In genomic region chr7:25314606-25315305, GRCm38 (mm10) we compare ENCODE assay signal across 9 mouse cellular contexts. TPM values are rescaled to one million over a fixed set of nuclear protein-coding genes. Genes with fewer than 3 reads are reported as not detected.
DNase-seq lines count a peak whose midpoint lies in the region; ATAC-seq and TF ChIP-seq lines count a peak whose summit lies in the region.
"Had no signal": no experiment of that assay in that cellular context is flagged by ENCODE, and none has a peak within 500 bp of the region (broad histone marks: within the 10 kb centered on the region; RNA-seq: fewer than 3 reads in every experiment).

No protein-coding gene starts in this region.

- peak overlapping the region; percentile 22; the same call in 1 of the 2 replicates for H3K9ac ChIP-seq in heart, adult 2 months (ENCODE audit: low read depth, low read length)
- peak overlapping the region; percentile 97 for H3K9ac ChIP-seq in ES-Bruce4 (ENCODE audit: low read depth, poor library complexity, severe bottlenecking)
- H3K9ac ChIP-seq in forebrain, embryonic 13.5 days, result peak overlapping the region; percentile 64
- no peak overlapping the region for H3K9ac ChIP-seq in liver, embryonic 15.5 days

- no peaks in the 10 kb centered on the region for H3K36me3 ChIP-seq in heart, adult 2 months (ENCODE audit: control insufficient read depth, insufficient read depth, low read length)
- H3K36me3 ChIP-seq in ES-Bruce4 (ENCODE audit: control insufficient read depth, insufficient read depth, low read length, poor library complexity, severe bottlenecking), result no peaks in the 10 kb centered on the region
- no peaks in the 10 kb centered on the region; the same call in 1 of the 2 replicates for H3K36me3 ChIP-seq in forebrain, embryonic 13.5 days (ENCODE audit: poor library complexity, severe bottlenecking)
- H3K36me3 ChIP-seq in liver, embryonic 15.5 days (replicated peaks), result no peaks in the 10 kb centered on the region

- H3K4me2 ChIP-seq in forebrain, embryonic 13.5 days, result peak overlapping the region; percentile 94
- H3K4me2 ChIP-seq in liver, embryonic 15.5 days, result peak overlapping the region; percentile 89

- TF ChIP-seq CTCF in heart, adult 2 months (IDR thresholded peaks at IDR 0.05), result no peak
- TF ChIP-seq CTCF in ES-Bruce4 (IDR thresholded peaks at IDR 0.05; ENCODE audit: low read depth, low read length), result no peak

- no peaks in the 10 kb centered on the region for H3K9me3 ChIP-seq in ES-Bruce4 (replicated peaks; ENCODE audit: control insufficient read depth, insufficient read depth, low read length, poor library complexity, severe bottlenecking)
- H3K9me3 ChIP-seq in forebrain, embryonic 13.5 days (replicated peaks), result no peaks in the 10 kb centered on the region
- H3K9me3 ChIP-seq in liver, embryonic 15.5 days (replicated peaks), result no peaks in the 10 kb centered on the region

- no peak for ATAC-seq in forebrain, embryonic 13.5 days
- no peak for ATAC-seq in liver, embryonic 15.5 days (ENCODE audit: insufficient read depth)

- no peak overlapping the region for H3K4me3 ChIP-seq in heart, adult 2 months
- H3K4me3 ChIP-seq in ES-Bruce4 (ENCODE audit: low read depth, low read length), result peak overlapping the region; percentile 82
- H3K4me3 ChIP-seq in forebrain, embryonic 13.5 days, result peak overlapping the region; percentile 67
- peak overlapping the region; percentile 39 for H3K4me3 ChIP-seq in liver, embryonic 15.5 days (replicated peaks)

- TF ChIP-seq POLR2A in heart, adult 2 months (IDR thresholded peaks at IDR 0.05; ENCODE audit: insufficient read depth, low read depth, low read length), result no peak
- TF ChIP-seq POLR2A in ES-Bruce4 (IDR thresholded peaks at IDR 0.05; ENCODE audit: insufficient read depth, low read length), result no peak

- WGBS in heart, adult 2 months, result 3% methylated on average over 47 of the region's 51 CpGs
- 1% methylated on average over 47 of the region's 51 CpGs for WGBS in forebrain, embryonic 13.5 days
- WGBS in liver, embryonic 15.5 days (ENCODE audit: insufficient replicate concordance), result 4% methylated on average over 51 of the region's 51 CpGs

- no peak for DNase-seq in heart, adult 2 months
- DNase-seq in heart, postnatal 25 days (ENCODE audit: low spot score), result no peak
- no peak for DNase-seq in c-Kit-positive CD71-positive TER-119-positive erythroid progenitor cells, embryonic 14.5 days (ENCODE audit: low spot score)
- no peak for DNase-seq in adrenal gland, postnatal 25 days
- DNase-seq in urinary bladder, postnatal 14 days (ENCODE audit: low spot score), result no peak

- peaks cover 9% of the 10 kb centered on the region for H3K27me3 ChIP-seq in heart, adult 2 months (ENCODE audit: control insufficient read depth, insufficient read depth, low read length)
- H3K27me3 ChIP-seq in ES-Bruce4 (ENCODE audit: control insufficient read depth, insufficient read depth, low read length, poor library complexity, severe bottlenecking), result no peaks in the 10 kb centered on the region
- peaks cover 54% of the 10 kb centered on the region for H3K27me3 ChIP-seq in forebrain, embryonic 13.5 days
- H3K27me3 ChIP-seq in liver, embryonic 15.5 days, result peaks cover 76% of the 10 kb centered on the region

- no peaks in the 10 kb centered on the region for H3K79me2 ChIP-seq in heart, adult 2 months (replicated peaks; ENCODE audit: control insufficient read depth, insufficient read depth, low read length)

- TF ChIP-seq EP300 in heart, adult 2 months (IDR thresholded peaks at IDR 0.05; ENCODE audit: insufficient read depth, low read depth, low read length), result no peak
- no peak for TF ChIP-seq EP300 in ES-Bruce4 (IDR thresholded peaks at IDR 0.05; ENCODE audit: insufficient read depth, low read depth, low read length)

- intact Hi-C loops in heart, adult 2 months (cut with DNase I), result loop anchor here (5.0 kb wide), 1 partner anchor 83 kb away; the partner anchor contains the start of gene Lipe
- intact Hi-C loops in heart, postnatal 25 days (cut with DNase I), result loop anchor here (2.0 to 5.0 kb wide), 4 partner anchors 16 to 182 kb away; no protein-coding TSS in a partner anchor

- H3K4me1 ChIP-seq in heart, adult 2 months (ENCODE audit: control insufficient read depth, insufficient read depth, low read length), result peaks cover 3% of the 10 kb centered on the region; the same call in 1 of the 2 replicates
- no peaks in the 10 kb centered on the region for H3K4me1 ChIP-seq in ES-Bruce4 (ENCODE audit: control insufficient read depth, insufficient read depth, low read length)
- peaks cover 35% of the 10 kb centered on the region for H3K4me1 ChIP-seq in forebrain, embryonic 13.5 days
- peaks cover 27% of the 10 kb centered on the region for H3K4me1 ChIP-seq in liver, embryonic 15.5 days (replicated peaks)

- no peak overlapping the region for H3K27ac ChIP-seq in heart, adult 2 months
- H3K27ac ChIP-seq in ES-Bruce4 (ENCODE audit: insufficient read depth, low read length), result no peak overlapping the region
- H3K27ac ChIP-seq in forebrain, embryonic 13.5 days, result no peak overlapping the region
- H3K27ac ChIP-seq in liver, embryonic 15.5 days (replicated peaks), result no peak overlapping the region

RNA-seq across cellular contexts. Expression of gene Megf8, which starts 2.2 kb away (rescaled TPM):
- 10 to 100 TPM; 28.9 to 31.7 TPM for total RNA-seq in heart, adult 2 months (2021)
- 21.5 and 24.8 TPM in 2 replicates for polyA plus RNA-seq in heart, adult 2 months (2012; rRNA removed)
- 10 to 100 TPM; 25.1 to 26.6 TPM for total RNA-seq in heart, postnatal 25 days (2021)
- 22.2 and 25.7 TPM in 2 replicates for polyA plus RNA-seq in ES-Bruce4 (2011; ENCODE audit: insufficient read depth, insufficient read length, low read depth, missing spikeins)
- 14.2 and 16.6 TPM in 2 replicates for polyA plus RNA-seq in forebrain, embryonic 13.5 days (2015; fragmentation: Nextera tagmentation; extraction: Ambion mirVana)
- 0.79 and 1.1 TPM in 2 replicates for polyA plus RNA-seq in liver, embryonic 15.5 days (2015; fragmentation: Nextera tagmentation; extraction: Ambion mirVana)
- 56.9 and 77.1 TPM in 2 replicates for total RNA-seq in adrenal gland, postnatal 25 days (2021)

RNA-seq across cellular contexts. Expression of gene Tmem145, which starts 8.8 kb away (rescaled TPM):
- not detected for total RNA-seq in heart, adult 2 months (2021)
- 0.06 TPM in 1 of 2 replicates, not detected in the other for polyA plus RNA-seq in heart, adult 2 months (2012; rRNA removed)
- not detected for total RNA-seq in heart, postnatal 25 days (2021)
- polyA plus RNA-seq in ES-Bruce4 (2011; ENCODE audit: insufficient read depth, insufficient read length, low read depth, missing spikeins), result 2.0 and 2.5 TPM in 2 replicates
- polyA plus RNA-seq in forebrain, embryonic 13.5 days (2015; fragmentation: Nextera tagmentation; extraction: Ambion mirVana), result 14.1 and 16.4 TPM in 2 replicates
- polyA plus RNA-seq in liver, embryonic 15.5 days (2015; fragmentation: Nextera tagmentation; extraction: Ambion mirVana), result 0.09 TPM in 1 of 2 replicates, not detected in the other
- total RNA-seq in adrenal gland, postnatal 25 days (2021), result 1.6 and 3.7 TPM in 2 replicates
- total RNA-seq: common myeloid progenitor, adult 5-6 weeks had no signal

RNA-seq across cellular contexts. Expression of gene Prr19, which starts 13.5 kb away (rescaled TPM):
- not detected for total RNA-seq in heart, adult 2 months (2021)
- polyA plus RNA-seq in heart, adult 2 months (2012; rRNA removed), result not detected in 2 replicates
- not detected for total RNA-seq in heart, postnatal 25 days (2021)
- 1.3 and 1.6 TPM in 2 replicates for polyA plus RNA-seq in ES-Bruce4 (2011; ENCODE audit: insufficient read depth, insufficient read length, low read depth, missing spikeins)
- 0.93 and 1.6 TPM in 2 replicates for polyA plus RNA-seq in forebrain, embryonic 13.5 days (2015; fragmentation: Nextera tagmentation; extraction: Ambion mirVana)
- 0.07 TPM in 1 of 2 replicates, not detected in the other for polyA plus RNA-seq in liver, embryonic 15.5 days (2015; fragmentation: Nextera tagmentation; extraction: Ambion mirVana)
- total RNA-seq in adrenal gland, postnatal 25 days (2021), result not detected in 2 replicates
- total RNA-seq: common myeloid progenitor, adult 5-6 weeks had no signal

RNA-seq across cellular contexts. Expression of gene Pafah1b3, which starts 17.0 kb away (rescaled TPM):
- 1 to 10 TPM; 2.4 to 3.1 TPM for total RNA-seq in heart, adult 2 months (2021)
- 6.6 and 9.3 TPM in 2 replicates for polyA plus RNA-seq in heart, adult 2 months (2012; rRNA removed)
- 1 to 10 TPM; 2.7 to 4.3 TPM for total RNA-seq in heart, postnatal 25 days (2021)
- 47.8 and 55.6 TPM in 2 replicates for polyA plus RNA-seq in ES-Bruce4 (2011; ENCODE audit: insufficient read depth, insufficient read length, low read depth, missing spikeins)
- polyA plus RNA-seq in forebrain, embryonic 13.5 days (2015; fragmentation: Nextera tagmentation; extraction: Ambion mirVana), result 513 and 525 TPM in 2 replicates
- polyA plus RNA-seq in liver, embryonic 15.5 days (2015; fragmentation: Nextera tagmentation; extraction: Ambion mirVana), result 25.7 and 26.1 TPM in 2 replicates
- 31.9 and 35.8 TPM in 2 replicates for total RNA-seq in adrenal gland, postnatal 25 days (2021)

RNA-seq across cellular contexts. Expression of gene Cic, which starts 47.3 kb away (rescaled TPM):
- 10 to 100 TPM; 62.8 to 62.9 TPM for total RNA-seq in heart, adult 2 months (2021)
- polyA plus RNA-seq in heart, adult 2 months (2012; rRNA removed), result 37.7 and 41.6 TPM in 2 replicates
- 10 to 100 TPM; 61.9 to 65.9 TPM for total RNA-seq in heart, postnatal 25 days (2021)
- polyA plus RNA-seq in ES-Bruce4 (2011; ENCODE audit: insufficient read depth, insufficient read length, low read depth, missing spikeins), result 128 and 141 TPM in 2 replicates
- 45.9 and 47.0 TPM in 2 replicates for polyA plus RNA-seq in forebrain, embryonic 13.5 days (2015; fragmentation: Nextera tagmentation; extraction: Ambion mirVana)
- 8.9 and 10.2 TPM in 2 replicates for polyA plus RNA-seq in liver, embryonic 15.5 days (2015; fragmentation: Nextera tagmentation; extraction: Ambion mirVana)
- total RNA-seq in adrenal gland, postnatal 25 days (2021), result 134 and 146 TPM in 2 replicates
